Comparison of ENCODE assay signal across 21 mouse cellular contexts in the genomic region with DNA sequence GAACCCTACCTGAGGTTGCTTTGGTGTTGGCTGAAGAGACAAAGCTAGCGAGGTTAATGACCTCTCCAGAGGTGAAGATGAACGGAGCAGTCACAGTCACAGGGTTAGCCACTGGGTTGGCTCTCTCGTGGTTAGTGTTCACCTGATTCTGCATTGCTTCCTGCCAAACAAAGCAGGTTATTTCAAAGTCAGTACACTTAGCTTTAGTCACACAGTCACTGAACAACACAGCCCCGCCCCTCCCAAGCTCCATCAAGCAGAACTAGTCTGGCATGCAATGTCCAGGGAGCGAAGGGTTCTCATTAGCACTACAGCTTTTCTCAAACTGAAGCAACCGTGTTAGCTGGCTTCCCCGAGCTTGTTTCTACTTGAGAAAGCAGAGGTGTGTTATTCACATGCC. TPM values are rescaled to one million over a fixed set of nuclear protein-coding genes. Genes with fewer than 3 reads are reported as not detected.
A peak's percentile ranks its signal among the peaks of the same experiment; 100 is the strongest.
DNase-seq lines count a peak whose midpoint lies in the region; ATAC-seq and TF ChIP-seq lines count a peak whose summit lies in the region.
"Had no signal": no experiment of that assay in that cellular context is flagged by ENCODE, and none has a peak within 500 bp of the region (broad histone marks: within the 10 kb centered on the region; RNA-seq: fewer than 3 reads in every experiment).

No protein-coding gene starts in this region.

- intact Hi-C loops in left cerebral cortex, adult 2 months (cut with DNase I) = loop anchor here (2.0 kb wide), 1 partner anchor 17 kb away; no protein-coding TSS in a partner anchor

- H3K4me2 ChIP-seq in midbrain, embryonic 11.5 days = no peak overlapping the region
- H3K4me2 ChIP-seq: embryonic facial prominence, embryonic 12.5 days; forebrain, embryonic 13.5 days; heart, embryonic 13.5 days; hindbrain, embryonic 13.5 days; liver, embryonic 13.5 days; midbrain, embryonic 12.5 days had no signal

- H3K4me3 ChIP-seq in left cerebral cortex, adult 2 months = no peak overlapping the region
- no peak overlapping the region for H3K4me3 ChIP-seq in midbrain, embryonic 11.5 days (ENCODE audit: low read depth, low read length)
- H3K4me3 ChIP-seq: embryonic facial prominence, embryonic 12.5 days; forebrain, embryonic 13.5 days; heart, embryonic 13.5 days; hindbrain, embryonic 13.5 days; liver, embryonic 13.5 days; midbrain, embryonic 12.5 days had no signal

- no peaks in the 10 kb centered on the region for H3K27me3 ChIP-seq in midbrain, embryonic 11.5 days (ENCODE audit: control insufficient read depth, insufficient read depth, low read length)
- H3K27me3 ChIP-seq: embryonic facial prominence, embryonic 12.5 days; forebrain, embryonic 13.5 days; heart, embryonic 13.5 days; hindbrain, embryonic 13.5 days; liver, embryonic 13.5 days; midbrain, embryonic 12.5 days had no signal

- no peaks in the 10 kb centered on the region for H3K4me1 ChIP-seq in midbrain, embryonic 11.5 days (ENCODE audit: control insufficient read depth, insufficient read depth, low read length)
- H3K4me1 ChIP-seq: embryonic facial prominence, embryonic 12.5 days; forebrain, embryonic 13.5 days; heart, embryonic 13.5 days; hindbrain, embryonic 13.5 days; liver, embryonic 13.5 days; midbrain, embryonic 12.5 days had no signal

- peaks cover 25% of the 10 kb centered on the region for H3K36me3 ChIP-seq in midbrain, embryonic 11.5 days (ENCODE audit: control insufficient read depth, insufficient read depth, low read length)

- H3K9ac ChIP-seq in midbrain, embryonic 11.5 days (ENCODE audit: low read length) = no peak overlapping the region
- H3K9ac ChIP-seq: embryonic facial prominence, embryonic 12.5 days; forebrain, embryonic 13.5 days; heart, embryonic 13.5 days; hindbrain, embryonic 13.5 days; liver, embryonic 13.5 days; midbrain, embryonic 12.5 days had no signal

- no peak for ATAC-seq in midbrain, embryonic 11.5 days (ENCODE audit: low FRiP score)
- ATAC-seq: forebrain, embryonic 13.5 days; intestine, postnatal 0 days had no signal

- no peak for TF ChIP-seq CTCF in left cerebral cortex, adult 2 months (IDR thresholded peaks at IDR 0.05)

- no peaks in the 10 kb centered on the region for H3K9me3 ChIP-seq in midbrain, embryonic 11.5 days (ENCODE audit: control insufficient read depth, low read length)
- H3K9me3 ChIP-seq: embryonic facial prominence, embryonic 12.5 days; forebrain, embryonic 13.5 days; heart, embryonic 13.5 days; hindbrain, embryonic 13.5 days; liver, embryonic 13.5 days; midbrain, embryonic 12.5 days had no signal

- 71% methylated on average over 7 of the region's 7 CpGs for WGBS in midbrain, embryonic 11.5 days

- H3K27ac ChIP-seq in left cerebral cortex, adult 2 months = no peak overlapping the region
- no peak overlapping the region for H3K27ac ChIP-seq in midbrain, embryonic 11.5 days (ENCODE audit: low read depth, low read length)
- H3K27ac ChIP-seq: embryonic facial prominence, embryonic 12.5 days; forebrain, embryonic 13.5 days; heart, embryonic 13.5 days; hindbrain, embryonic 13.5 days; liver, embryonic 13.5 days; midbrain, embryonic 12.5 days had no signal

- DNase-seq in heart, adult 11 months = peak; percentile 93
- no peak for DNase-seq in heart, postnatal 4 days
- DNase-seq in urinary bladder, postnatal 25 days (ENCODE audit: low spot score) = peak; percentile 31
- DNase-seq in urinary bladder, postnatal 4 days (ENCODE audit: low spot score in 2 of 2) = no peak
- peak; percentile 86 for DNase-seq in kidney, postnatal 10 days
- no peak for DNase-seq in left cerebral cortex, adult 2 months (ENCODE audit: extremely low spot score in 1 of 2, low spot score in 2 of 2)
- DNase-seq in midbrain, embryonic 11.5 days (ENCODE audit: low spot score, missing footprints) = no peak
- no peak for DNase-seq in frontal cortex, postnatal 14 days (ENCODE audit: low spot score in 2 of 2)
- DNase-seq: B cell, adult 2 months; cerebellum, postnatal 36 days; gastrocnemius, postnatal 14 days; liver, embryonic 13.5 days; lung, postnatal 10 days; thymus, postnatal 14 days had no signal

RNA-seq across cellular contexts. Expression of gene Gabpb2, which starts 17.6 kb away (rescaled TPM):
- total RNA-seq in heart, postnatal 4 days (2021) = 10 to 100 TPM; 16.1 to 16.2 TPM
- total RNA-seq in left cerebral cortex, adult 2 months (2021) = 10 to 100 TPM; 10.9 to 11.8 TPM
- polyA plus RNA-seq in midbrain, embryonic 11.5 days (2014; fragmentation: Nextera tagmentation; extraction: Ambion mirVana) = 6.0 and 6.9 TPM in 2 replicates

RNA-seq across cellular contexts. Expression of gene Cdc42se1, which starts 28.4 kb away (rescaled TPM):
- 10 to 100 TPM; 45.2 to 45.9 TPM for total RNA-seq in heart, postnatal 4 days (2021)
- 10 to 100 TPM; 67.5 to 70.3 TPM for total RNA-seq in left cerebral cortex, adult 2 months (2021)
- polyA plus RNA-seq in midbrain, embryonic 11.5 days (2014; fragmentation: Nextera tagmentation; extraction: Ambion mirVana) = 105 and 106 TPM in 2 replicates

RNA-seq across cellular contexts. Expression of gene Mllt11, which starts 31.8 kb away (rescaled TPM):
- total RNA-seq in heart, postnatal 4 days (2021) = 1 to 10 TPM; 7.4 to 8.1 TPM
- 100 to 1,000 TPM; 272 to 277 TPM for total RNA-seq in left cerebral cortex, adult 2 months (2021)
- polyA plus RNA-seq in midbrain, embryonic 11.5 days (2014; fragmentation: Nextera tagmentation; extraction: Ambion mirVana) = 124 and 144 TPM in 2 replicates

RNA-seq across cellular contexts. Expression of gene Sema6c, which starts 39.9 kb away (rescaled TPM):
- total RNA-seq in heart, postnatal 4 days (2021) = 1 to 10 TPM; 7.5 to 8.1 TPM
- 10 to 100 TPM; 24.8 to 26.5 TPM for total RNA-seq in left cerebral cortex, adult 2 months (2021)
- polyA plus RNA-seq in midbrain, embryonic 11.5 days (2014; fragmentation: Nextera tagmentation; extraction: Ambion mirVana) = 14.1 and 17.8 TPM in 2 replicates

RNA-seq across cellular contexts. Expression of gene Gm128, which starts 41.3 kb away (rescaled TPM):
- under 1 TPM in 1 of 2 experiments, not detected in 1; 0.14 TPM for total RNA-seq in heart, postnatal 4 days (2021)
- under 1 TPM; 0.20 to 0.61 TPM for total RNA-seq in left cerebral cortex, adult 2 months (2021)
- polyA plus RNA-seq in midbrain, embryonic 11.5 days (2014; fragmentation: Nextera tagmentation; extraction: Ambion mirVana) = 0.18 and 0.48 TPM in 2 replicates
- total RNA-seq: left cerebral cortex, postnatal 14 days had no signal
- polyA plus RNA-seq: midbrain, embryonic 12.5 days had no signal

Comparison
In these comparisons a context has a peak if more than half of its experiments do, and no peak if none do; other contexts are left out.
1. DNase-seq: peak in heart, adult 11 months (single experiment), urinary bladder, postnatal 25 days (single experiment) and kidney, postnatal 10 days (single experiment); none in heart, postnatal 4 days (single experiment), urinary bladder, postnatal 4 days (0 of 2), left cerebral cortex, adult 2 months (0 of 2), midbrain, embryonic 11.5 days (single experiment) and frontal cortex, postnatal 14 days (0 of 2).
2. RNA of gene Mllt11, which starts 31.8 kb away (total RNA-seq): 272 to 277 TPM in left cerebral cortex, adult 2 months; 7.4 to 8.1 TPM in heart, postnatal 4 days; every median in the first group is over 10 times any median in the second.